Mouse (Mus musculus) kidney, embryonic 14.5 days (tissue): ENCODE data around the gene Cnih3. TPM values are rescaled to one million over a fixed set of nuclear protein-coding genes. Genes with fewer than 3 reads are reported as not detected.

Source experiments
- ATAC-seq: fragments of 200-750 bp; cut with Nextera tagmentation; 2 replicates; pipeline ENCODE4 v1.8.0; 2017; ENCODE audit warnings: moderate number of reproducible peaks, mild to moderate bottlenecking, moderate TSS enrichment, moderate library complexity; ENCODE audit not compliant: low FRiP score, low TSS enrichment
- H3K27ac ChIP-seq: fragments of 300-500 bp; sonication (generic); 2 replicates; pipeline ENCODE4 v1.5.1; 2014; ENCODE audit warnings: low read depth, mild to moderate bottlenecking, low read length, moderate library complexity, mixed read lengths
- H3K27me3 ChIP-seq: fragments of 300-500 bp; sonication (generic); 2 replicates; pipeline ENCODE4 v1.6.1; 2014; ENCODE audit warnings: mild to moderate bottlenecking, low read length; ENCODE audit not compliant: control insufficient read depth, insufficient read depth
- H3K36me3 ChIP-seq: fragments of 300-500 bp; sonication (generic); 2 replicates; pipeline ENCODE4 v1.6.1; 2014; ENCODE audit warnings: low read length, mixed read lengths; ENCODE audit not compliant: control insufficient read depth, insufficient read depth
- H3K4me1 ChIP-seq: fragments of 300-500 bp; sonication (generic); 2 replicates; pipeline ENCODE4 v1.6.1; 2014; ENCODE audit warnings: low read length, mixed read lengths; ENCODE audit not compliant: control insufficient read depth, insufficient read depth
- H3K4me2 ChIP-seq: fragments of 300-500 bp; sonication (generic); replicated peaks from 2 replicates; pipeline ENCODE4 v1.6.1; 2014; ENCODE audit warnings: low read depth, mild to moderate bottlenecking, low read length
- H3K4me3 ChIP-seq: fragments of 300-500 bp; sonication (generic); 2 replicates; pipeline ENCODE4 v1.5.1; 2014; ENCODE audit warnings: mild to moderate bottlenecking, low read length
- H3K9ac ChIP-seq: fragments of 300-500 bp; sonication (generic); 2 replicates; pipeline ENCODE4 v1.6.1; 2014; ENCODE audit warnings: low read depth, mild to moderate bottlenecking, low read length, moderate library complexity
- H3K9me3 ChIP-seq: fragments of 300-500 bp; sonication (generic); 2 replicates; pipeline ENCODE4 v1.6.1; 2016; ENCODE audit warnings: low read length; ENCODE audit not compliant: control insufficient read depth
- WGBS: fragments of 180-500 bp; shearing (Covaris S2); extraction: QIAGEN DNeasy Blood & Tissue Kit; methylation state at CpG from one replicate; pipeline ENCODE4 v1.1.7; 2014; 5-methylcytosine and 5-hydroxymethylcytosine counted together
- polyA plus RNA-seq: library from polyadenylated mRNA; unstranded; fragments of >200 nt; fragmentation: Nextera tagmentation; extraction: Ambion mirVana; gene quantifications from 2 replicates; pipeline ENCODE4 v1.2.1, GENCODE M21; 2014

Cnih3 gene
- polyA plus RNA-seq, 1 experiment from 2014 or later = not detected

DNA sequence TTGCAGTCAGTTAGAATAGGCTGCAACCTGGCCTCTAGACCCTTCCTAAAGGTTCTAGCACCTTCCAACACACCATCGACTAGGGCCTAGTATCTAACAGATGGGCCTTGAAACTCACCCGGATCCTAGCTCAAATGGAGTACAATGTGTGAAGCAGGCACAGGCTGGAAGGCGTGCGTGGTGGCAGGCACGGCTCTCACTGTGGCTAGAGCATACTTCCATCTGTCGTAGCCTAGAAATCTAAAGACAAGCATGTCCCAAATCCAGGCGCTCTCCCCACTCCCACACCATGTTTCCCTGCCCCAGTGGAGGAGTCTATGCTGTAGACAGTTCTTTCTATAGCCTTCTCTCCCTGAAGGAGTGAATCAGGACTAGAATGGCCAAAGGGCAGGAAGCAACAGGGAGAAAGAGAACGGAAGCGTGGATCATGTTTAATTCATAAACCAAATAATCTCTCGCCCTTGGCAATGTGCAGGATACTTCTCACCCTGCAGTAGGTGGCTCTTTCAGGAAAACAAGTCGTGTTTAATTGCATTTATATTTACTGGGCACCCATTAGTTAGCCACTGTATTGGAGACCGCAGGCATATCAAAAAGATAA is 29.1 kb downstream of the Cnih3 start:
- H3K27me3 ChIP-seq = no peaks in the 10 kb centered on the region
- no peak overlapping the region for H3K27ac ChIP-seq
- H3K9ac ChIP-seq = no peak overlapping the region; the same call in 1 of the 2 replicates
- 81% methylated on average over 12 of the region's 12 CpGs for WGBS
- no peaks in the 10 kb centered on the region for H3K4me1 ChIP-seq
- H3K4me2 ChIP-seq = no peak overlapping the region
- H3K9me3 ChIP-seq = no peaks in the 10 kb centered on the region
- ATAC-seq = no peak
- no peaks in the 10 kb centered on the region for H3K36me3 ChIP-seq
- no peak overlapping the region for H3K4me3 ChIP-seq

DNA sequence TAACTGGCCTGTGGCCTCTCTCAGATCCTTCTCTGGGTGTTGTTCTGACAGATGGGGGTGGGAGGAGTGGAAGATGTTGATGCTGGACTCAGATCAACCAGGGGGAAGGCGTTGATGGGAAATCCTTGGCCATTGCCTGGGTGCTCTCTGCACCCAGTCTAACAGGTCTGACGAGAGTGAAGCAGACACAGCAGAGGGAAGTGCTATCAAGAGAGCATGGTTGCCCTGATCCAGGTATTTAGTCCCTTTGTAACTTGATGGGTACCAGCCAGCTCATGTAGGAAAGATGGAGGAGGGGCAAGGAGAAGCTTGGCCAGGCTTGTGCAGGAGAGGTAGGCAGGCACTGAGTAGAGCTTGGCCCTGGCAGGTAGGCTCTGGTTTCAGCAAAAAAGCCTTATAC is 36.8 kb downstream of the Cnih3 start:
- WGBS = 91% methylated on average over 2 of the region's 2 CpGs
- H3K27ac ChIP-seq = no peak overlapping the region
- H3K4me3 ChIP-seq = no peak overlapping the region
- H3K4me2 ChIP-seq = no peak overlapping the region
- no peak overlapping the region for H3K9ac ChIP-seq
- no peaks in the 10 kb centered on the region for H3K36me3 ChIP-seq
- no peaks in the 10 kb centered on the region; the same call in 1 of the 2 replicates for H3K9me3 ChIP-seq
- H3K27me3 ChIP-seq = no peaks in the 10 kb centered on the region
- ATAC-seq = no peak
- 0 out of 2 replicates have a peak, but pooled peaks cover 6% of the 10 kb centered on the region for H3K4me1 ChIP-seq

DNA sequence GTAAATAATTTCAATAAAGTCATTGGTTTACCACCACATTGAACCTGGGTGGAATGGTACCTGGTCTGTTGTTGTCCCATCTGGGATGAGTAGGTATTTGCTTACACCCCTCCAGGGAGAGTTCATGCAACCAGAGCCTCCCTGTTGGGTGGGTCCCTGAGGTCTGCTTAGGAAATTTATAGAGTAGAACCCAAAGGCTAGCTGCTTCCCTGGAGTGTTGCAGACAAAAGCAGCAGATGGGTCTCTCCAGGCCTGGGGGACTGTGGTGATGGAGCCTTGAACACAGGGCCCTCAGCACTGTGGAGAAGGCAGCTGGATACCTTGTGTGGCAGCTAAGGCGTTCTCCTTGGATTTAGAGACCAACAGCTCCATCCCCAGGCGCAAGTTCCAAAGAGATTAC is 40.1 kb downstream of the Cnih3 start:
- Histone ChIP-seq H3K4me2 (no peak overlapping the region), H3K4me1 (0 out of 2 replicates have a peak, but pooled peaks cover 6% of the 10 kb centered on the region), H3K9ac (no peak overlapping the region), H3K27ac (no peak overlapping the region), H3K27me3 (no peaks in the 10 kb centered on the region), H3K4me3 (no peak overlapping the region), H3K9me3 (no peaks in the 10 kb centered on the region; the same call in 1 of the 2 replicates), H3K36me3 (no peaks in the 10 kb centered on the region)
- 98% methylated on average over 2 of the region's 2 CpGs for WGBS
- no peak for ATAC-seq

DNA sequence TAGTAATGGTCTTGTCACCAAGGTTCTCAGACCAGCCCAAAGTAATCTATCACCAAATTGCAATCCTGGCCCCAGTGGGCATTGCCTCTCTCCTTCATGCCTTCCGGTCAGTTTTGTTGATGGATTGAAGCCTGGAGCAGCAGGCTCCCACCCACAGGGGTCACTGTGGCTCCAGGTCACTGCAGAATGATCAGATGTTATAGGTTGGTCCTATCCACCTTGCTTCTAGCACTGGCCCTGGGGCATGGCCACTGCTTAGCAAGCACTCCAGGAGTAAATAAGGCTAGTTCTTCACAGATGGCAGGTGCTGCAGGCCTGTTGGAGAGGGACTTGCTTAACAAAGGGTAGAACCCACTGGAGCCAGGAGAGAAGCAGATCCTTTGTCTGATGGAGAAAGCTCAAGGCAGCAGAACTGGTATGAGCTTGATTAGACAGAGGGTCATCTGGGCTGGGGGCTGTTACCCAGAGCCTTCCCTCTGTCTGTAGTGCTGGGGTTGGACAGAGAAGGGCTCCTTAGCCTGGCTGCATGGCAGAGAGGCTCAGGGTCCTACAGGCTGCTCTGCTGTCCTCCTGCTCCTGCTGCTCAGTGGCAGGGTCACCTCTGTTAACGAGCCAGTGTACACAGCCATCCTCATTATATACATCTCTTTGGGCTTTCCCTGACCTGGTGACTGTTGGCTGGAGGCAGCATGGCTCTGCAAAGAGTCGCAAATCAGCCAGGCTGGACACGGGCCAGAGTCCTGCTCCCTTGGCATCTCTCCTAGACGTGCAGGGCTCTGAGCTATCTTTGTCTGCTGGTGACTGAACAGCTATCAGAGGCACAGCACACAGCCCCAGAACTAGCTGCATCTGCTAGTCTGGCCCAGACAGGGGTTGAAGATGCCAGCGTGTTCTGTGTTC is 41.1 kb downstream of the Cnih3 start:
- ATAC-seq = peak; percentile 28; the same call in 1 of the 2 replicates
- Histone ChIP-seq H3K4me2 (no peak overlapping the region), H3K9me3 (no peaks in the 10 kb centered on the region), H3K27me3 (no peaks in the 10 kb centered on the region), H3K36me3 (no peaks in the 10 kb centered on the region), H3K9ac (no peak overlapping the region), H3K4me3 (no peak overlapping the region), H3K27ac (no peak overlapping the region), H3K4me1 (0 out of 2 replicates have a peak, but pooled peaks cover 6% of the 10 kb centered on the region)
- 47% methylated on average over 6 of the region's 6 CpGs for WGBS

DNA sequence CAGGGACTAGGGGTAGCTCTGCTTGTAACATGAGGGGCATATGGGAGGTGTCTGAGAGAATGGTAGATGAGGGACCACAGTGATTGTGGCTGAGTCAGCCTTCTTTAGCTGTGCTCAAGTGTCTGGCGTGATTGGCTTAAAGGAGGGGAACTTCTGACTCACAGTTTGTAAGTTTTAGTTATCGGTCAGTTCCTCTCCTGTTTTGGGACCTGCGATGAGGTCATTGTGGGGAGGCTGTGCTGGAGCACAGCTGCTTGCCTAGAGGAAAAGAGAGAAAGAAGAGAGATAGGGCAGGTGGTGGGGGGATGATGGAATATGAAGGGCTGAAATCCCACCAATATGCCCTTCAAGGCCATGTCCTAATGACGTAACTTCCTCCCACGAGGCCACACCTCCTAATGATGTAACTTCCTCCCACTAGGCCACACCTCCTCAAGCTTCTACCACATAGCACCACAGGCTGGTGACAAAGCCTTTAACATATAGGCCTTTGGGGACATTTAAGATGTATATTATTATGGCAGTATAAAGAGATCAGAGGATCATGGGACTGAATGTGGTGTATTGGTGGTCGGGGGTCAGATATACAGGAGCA is 42.9 kb downstream of the Cnih3 start:
- ATAC-seq = no peak
- no peak overlapping the region for H3K9ac ChIP-seq
- H3K9me3 ChIP-seq = no peaks in the 10 kb centered on the region
- no peaks in the 10 kb centered on the region for H3K36me3 ChIP-seq
- H3K27me3 ChIP-seq = no peaks in the 10 kb centered on the region
- H3K4me2 ChIP-seq = no peak overlapping the region
- H3K27ac ChIP-seq = no peak overlapping the region
- 0 out of 2 replicates have a peak, but pooled peaks cover 6% of the 10 kb centered on the region for H3K4me1 ChIP-seq
- no peak overlapping the region for H3K4me3 ChIP-seq
- 82% methylated on average over 6 of the region's 6 CpGs for WGBS

DNA sequence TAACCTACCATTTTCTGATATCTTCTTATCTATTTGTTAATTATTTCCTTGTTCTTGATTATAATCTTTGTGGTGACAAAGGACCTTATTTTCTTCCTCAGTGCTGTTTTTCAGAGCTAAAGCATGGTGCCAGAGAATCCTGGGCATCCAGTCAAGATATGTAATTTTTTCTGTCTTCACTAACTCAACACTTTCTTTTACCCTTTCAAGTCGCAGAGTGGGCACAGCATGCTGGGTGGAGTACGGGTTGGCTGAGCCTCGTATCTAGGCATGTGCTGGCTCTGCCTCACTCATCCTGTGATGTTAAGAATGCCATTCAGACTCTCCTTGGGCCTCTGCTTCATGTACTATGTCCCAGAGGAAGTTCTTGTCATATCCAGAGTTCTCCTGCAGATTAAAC is 46.8 kb downstream of the Cnih3 start:
- H3K4me2 ChIP-seq = no peak overlapping the region
- H3K4me1 ChIP-seq = no peaks in the 10 kb centered on the region
- no peaks in the 10 kb centered on the region for H3K27me3 ChIP-seq
- no peak overlapping the region for H3K9ac ChIP-seq
- H3K27ac ChIP-seq = no peak overlapping the region
- no peak for ATAC-seq
- H3K9me3 ChIP-seq = no peaks in the 10 kb centered on the region
- no peaks in the 10 kb centered on the region for H3K36me3 ChIP-seq
- H3K4me3 ChIP-seq = no peak overlapping the region
- WGBS = 89% methylated on average over 3 of the region's 3 CpGs

DNA sequence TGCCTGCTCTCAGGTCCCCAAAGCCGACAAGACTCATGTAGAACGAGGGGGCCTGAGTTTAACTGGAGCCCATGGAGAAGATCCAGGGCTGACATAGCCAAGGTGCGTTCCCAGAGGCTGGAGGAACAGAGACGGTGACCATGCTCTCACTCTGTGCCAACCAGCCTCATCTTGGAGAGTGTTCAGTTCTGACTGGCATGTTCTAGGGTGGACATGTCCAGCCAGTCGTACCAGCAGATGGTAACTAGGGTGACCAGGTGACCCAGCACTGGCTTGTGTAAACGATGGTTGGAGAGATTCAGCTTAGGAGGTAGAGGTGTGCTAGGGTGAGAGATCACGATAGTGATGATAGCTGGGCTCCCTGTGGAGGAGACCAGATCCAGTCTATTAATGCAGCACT is 50.6 kb downstream of the Cnih3 start:
- no peaks in the 10 kb centered on the region for H3K36me3 ChIP-seq
- no peaks in the 10 kb centered on the region for H3K4me1 ChIP-seq
- no peak for ATAC-seq
- H3K4me2 ChIP-seq = no peak overlapping the region
- no peaks in the 10 kb centered on the region for H3K9me3 ChIP-seq
- no peak overlapping the region for H3K9ac ChIP-seq
- WGBS = 87% methylated on average over 7 of the region's 7 CpGs
- H3K27ac ChIP-seq = no peak overlapping the region
- no peak overlapping the region for H3K4me3 ChIP-seq
- no peaks in the 10 kb centered on the region for H3K27me3 ChIP-seq

DNA sequence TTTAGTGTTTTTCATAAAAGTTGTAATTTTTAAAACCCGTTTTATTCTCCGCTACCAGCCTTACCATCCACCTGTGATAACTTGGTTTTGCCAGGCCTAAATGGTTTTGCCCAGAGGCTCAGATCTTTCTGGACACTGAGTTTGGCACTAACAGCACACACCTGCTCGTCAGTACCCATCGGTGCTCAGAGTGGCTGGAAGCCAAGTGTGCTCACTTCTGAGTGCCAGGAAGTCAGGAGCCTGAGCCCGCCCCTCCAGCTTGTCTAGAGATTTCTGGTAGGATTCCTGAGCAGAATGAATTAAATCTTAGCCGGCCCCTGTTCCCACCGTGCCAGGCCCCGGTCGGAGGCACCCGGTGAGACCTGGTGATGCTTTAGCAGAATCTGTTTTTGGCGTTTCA is 54.9 kb downstream of the Cnih3 start:
- H3K4me1 ChIP-seq = no peaks in the 10 kb centered on the region
- no peak overlapping the region for H3K4me2 ChIP-seq
- WGBS = 85% methylated on average over 11 of the region's 11 CpGs
- H3K9ac ChIP-seq = no peak overlapping the region
- no peak for ATAC-seq
- no peaks in the 10 kb centered on the region for H3K9me3 ChIP-seq
- no peaks in the 10 kb centered on the region for H3K27me3 ChIP-seq
- H3K27ac ChIP-seq = no peak overlapping the region
- no peaks in the 10 kb centered on the region for H3K36me3 ChIP-seq
- H3K4me3 ChIP-seq = no peak overlapping the region
